In the genomic region with DNA sequence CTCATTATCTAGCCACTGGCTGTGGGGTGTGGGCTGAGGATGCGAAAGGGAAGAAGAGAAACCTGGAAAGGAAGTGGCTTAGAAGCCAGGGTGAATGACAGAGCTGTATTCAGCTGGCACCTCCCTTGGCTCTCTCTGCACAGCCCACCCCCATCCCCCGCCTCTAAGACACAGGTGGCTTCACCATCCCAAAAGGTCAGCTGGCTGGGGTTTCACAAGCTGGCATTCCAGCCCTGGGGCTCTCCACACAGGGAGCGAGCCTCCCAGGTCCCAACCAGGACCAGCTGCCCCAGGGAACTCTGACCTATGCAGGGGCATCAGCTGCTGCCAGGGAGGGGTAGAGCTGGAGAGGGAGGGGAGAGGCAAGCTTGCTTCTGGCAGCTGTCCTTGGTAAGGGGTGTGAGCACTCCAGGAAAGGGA, we compare ENCODE assay signal across 8 mouse cellular contexts.
A peak's percentile ranks its signal among the peaks of the same experiment; 100 is the strongest.
DNase-seq lines count a peak whose midpoint lies in the region; ATAC-seq and TF ChIP-seq lines count a peak whose summit lies in the region.

No protein-coding gene starts in this region.

- no peaks in the 10 kb centered on the region for H3K36me3 ChIP-seq in kidney, adult 2 months (ENCODE audit: control insufficient read depth, insufficient read depth, low read length)
- H3K36me3 ChIP-seq in hindbrain, embryonic 10.5 days = no peaks in the 10 kb centered on the region

- no peaks in the 10 kb centered on the region for H3K27me3 ChIP-seq in kidney, adult 2 months (replicated peaks; ENCODE audit: control insufficient read depth, insufficient read depth, low read length)
- peaks cover 3% of the 10 kb centered on the region; the same call in 1 of the 2 replicates for H3K27me3 ChIP-seq in hindbrain, embryonic 10.5 days (ENCODE audit: insufficient read depth, poor library complexity, severe bottlenecking)

- peak; percentile 27 for DNase-seq in kidney, adult 2 months
- DNase-seq in kidney, postnatal 10 days = no peak
- peak; percentile 67 for DNase-seq in brain, embryonic 14.5 days (ENCODE audit: low read depth)
- peak; percentile 46 for DNase-seq in hindbrain, embryonic 10.5 days (ENCODE audit: low spot score)
- no peak for DNase-seq in frontal cortex, postnatal 14 days (ENCODE audit: low spot score in 2 of 2)
- no peak for DNase-seq in kidney, adult 18-20 months

- no peaks in the 10 kb centered on the region for H3K9me3 ChIP-seq in hindbrain, embryonic 10.5 days

- TF ChIP-seq CTCF in kidney, adult 2 months (conservative IDR thresholded peaks at IDR 0.05; ENCODE audit: insufficient read depth, insufficient read length, low read depth, low read length) = no peak
- no peak for TF ChIP-seq CTCF in brain, embryonic 14.5 days (IDR thresholded peaks at IDR 0.05; ENCODE audit: borderline replicate concordance, extremely low read depth, insufficient read depth, insufficient read length)

- TF ChIP-seq POLR2A in kidney, adult 2 months (IDR thresholded peaks at IDR 0.05; ENCODE audit: low read depth, low read length) = no peak
- no peak for TF ChIP-seq POLR2A in brain, embryonic 14.5 days (IDR thresholded peaks at IDR 0.05; ENCODE audit: borderline replicate concordance, extremely low read depth, insufficient read depth, insufficient read length, poor library complexity, severe bottlenecking)

- H3K27ac ChIP-seq in kidney, adult 2 months (ENCODE audit: insufficient read depth, low read depth, low read length) = no peak overlapping the region
- peak overlapping the region; percentile 64; the same call in 1 of the 2 replicates for H3K27ac ChIP-seq in hindbrain, embryonic 10.5 days

- H3K4me3 ChIP-seq in kidney, adult 2 months (ENCODE audit: insufficient read depth, low read depth, low read length) = no peak overlapping the region
- no peak overlapping the region for H3K4me3 ChIP-seq in hindbrain, embryonic 10.5 days

- ATAC-seq in monocyte, adult 5-6 weeks (replicated peaks; ENCODE audit: insufficient number of reproducible peaks, low FRiP score, low TSS enrichment, poor library complexity, severe bottlenecking) = peak; percentile 34
- ATAC-seq in frontal cortex, adult (ENCODE audit: low TSS enrichment) = no peak

- H3K4me1 ChIP-seq in kidney, adult 2 months (ENCODE audit: control insufficient read depth, insufficient read depth, low read length) = no peaks in the 10 kb centered on the region
- peaks cover 42% of the 10 kb centered on the region for H3K4me1 ChIP-seq in hindbrain, embryonic 10.5 days (replicated peaks)

- 49% methylated on average over 3 of the region's 3 CpGs for WGBS in kidney, adult 2 months
- WGBS in hindbrain, embryonic 10.5 days = 58% methylated on average over 3 of the region's 3 CpGs

Comparison
In these comparisons a context has a peak if more than half of its experiments do, and no peak if none do; other contexts are left out.
1. DNase-seq: peak in kidney, adult 2 months (single experiment), brain, embryonic 14.5 days (single experiment) and hindbrain, embryonic 10.5 days (single experiment); none in kidney, postnatal 10 days (single experiment), frontal cortex, postnatal 14 days (0 of 2) and kidney, adult 18-20 months (single experiment).